Mouse (Mus musculus) heart, postnatal 0 days (tissue): ENCODE data around the gene Gtf2h5. TPM values are rescaled to one million over a fixed set of nuclear protein-coding genes. Genes with fewer than 3 reads are reported as not detected.

ENCODE experiments used
- ATAC-seq: fragments of 200-750 bp; cut with Nextera tagmentation; 2 replicates; pipeline ENCODE4 v1.8.0; 2017; ENCODE audit warnings: low read depth, moderate number of reproducible peaks, moderate library complexity; ENCODE audit not compliant: insufficient read depth
- DNase-seq: peaks from one replicate; pipeline ENCODE4 v3.0.0-alpha.2; 2016; ENCODE audit warnings: low spot score
- H3K27ac ChIP-seq: fragments of 300-500 bp; sonication (generic); 2 replicates; pipeline ENCODE4 v1.5.1; 2014; ENCODE audit warnings: low read depth, mild to moderate bottlenecking
- H3K27me3 ChIP-seq: fragments of 300-500 bp; sonication (generic); 2 replicates; pipeline ENCODE4 v1.6.1; 2014; ENCODE audit warnings: low read length, mixed read lengths; ENCODE audit not compliant: control insufficient read depth, insufficient read depth
- H3K36me3 ChIP-seq: fragments of 300-500 bp; sonication (generic); replicated peaks from 2 replicates; pipeline ENCODE4 v1.6.1; 2014; ENCODE audit warnings: low read length, mixed read lengths; ENCODE audit not compliant: control insufficient read depth, insufficient read depth
- H3K4me1 ChIP-seq: fragments of 300-500 bp; sonication (generic); 2 replicates; pipeline ENCODE4 v1.6.1; 2014; ENCODE audit warnings: antibody characterized with exemption; ENCODE audit not compliant: control insufficient read depth, insufficient read depth
- H3K4me2 ChIP-seq: fragments of 300-500 bp; sonication (generic); 2 replicates; pipeline ENCODE4 v1.6.1; 2014; ENCODE audit warnings: low read depth, mild to moderate bottlenecking, low read length, moderate library complexity
- H3K4me3 ChIP-seq: fragments of 300-500 bp; sonication (generic); 2 replicates; pipeline ENCODE4 v1.5.1; 2014; ENCODE audit warnings: low read depth, low read length
- H3K9ac ChIP-seq: fragments of 300-500 bp; sonication (generic); replicated peaks from 2 replicates; pipeline ENCODE4 v1.6.1; 2014; ENCODE audit warnings: low read depth, low read length, mixed read lengths
- H3K9me3 ChIP-seq: fragments of 300-500 bp; sonication (generic); replicated peaks from 2 replicates; pipeline ENCODE4 v1.6.1; 2016; ENCODE audit warnings: low read length; ENCODE audit not compliant: control insufficient read depth
- CTCF ChIP-seq: IDR thresholded peaks from 2 replicates; pipeline ENCODE4 v1.5.1; 2016; ENCODE audit warnings: antibody characterized with exemption, control low read depth, low read depth
- EP300 ChIP-seq: IDR thresholded peaks from 2 replicates; pipeline ENCODE4 v1.6.1; 2016; ENCODE audit warnings: antibody characterized with exemption, low read depth
- WGBS: fragments of 180-500 bp; shearing (Covaris S2); extraction: QIAGEN DNeasy Blood & Tissue Kit; methylation state at CpG from one replicate; pipeline ENCODE4 v1.1.7; 2014; 5-methylcytosine and 5-hydroxymethylcytosine counted together
- polyA plus RNA-seq: library from polyadenylated mRNA; unstranded; fragments of >200 nt; fragmentation: Nextera tagmentation; extraction: Ambion mirVana; gene quantifications from 2 replicates; pipeline ENCODE4 v1.2.1, GENCODE M21; 2015
- total RNA-seq: library from RNA; depleted of rRNA; stranded (reverse); fragments of >200 nt; gene quantifications from 2 replicates; pipeline ENCODE4 v1.2.3, GENCODE M21; 2014; ENCODE audit warnings: low replicate concordance

Gtf2h5 gene
- total and polyA plus RNA-seq, 2 experiments from 2014 or later: 43.4 to 169 TPM

- Histone ChIP-seq H3K27me3 (no peaks in the 10 kb centered on the region), H3K9ac (no peak overlapping the region), H3K27ac (no peak overlapping the region), H3K9me3 (no peaks in the 10 kb centered on the region), H3K36me3 (0 out of 2 replicates have a peak, but pooled peaks cover 5% of the 10 kb centered on the region), H3K4me3 (no peak overlapping the region), H3K4me1 (peaks cover 8% of the 10 kb centered on the region; the same call in 1 of the 2 replicates), H3K4me2 (no peak overlapping the region)
- no peak for ATAC-seq
- WGBS: 75% methylated on average over 3 of the region's 3 CpGs
- TF ChIP-seq EP300: no peak
- no peak for TF ChIP-seq CTCF
- DNase-seq: no peak
These were observed 31.4 kb downstream of the Gtf2h5 start for GRCm38 (mm10) chr17:6110956-6111355.

DNA sequence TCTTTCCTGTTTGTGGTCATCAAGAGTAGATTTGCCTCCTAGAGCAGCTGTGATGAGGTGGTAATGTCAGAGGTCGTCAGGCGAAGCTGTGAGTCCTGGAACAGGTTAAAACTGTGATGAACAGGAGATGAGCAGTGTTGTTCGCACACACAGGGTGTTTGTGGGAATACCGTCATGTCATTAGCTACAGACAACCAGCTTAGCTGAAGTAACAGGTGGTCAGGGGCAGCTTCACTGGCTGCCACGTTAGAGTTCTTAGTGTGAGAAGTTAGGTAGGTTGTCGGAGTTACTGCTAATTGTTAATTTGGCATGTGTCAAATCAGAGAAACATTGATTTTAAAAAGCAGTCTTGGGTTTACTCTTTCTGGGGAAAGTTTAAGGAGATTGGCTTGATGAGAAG, 34.1 kb downstream of the Gtf2h5 start:
- TF ChIP-seq CTCF (no peak), EP300 (no peak)

DNA sequence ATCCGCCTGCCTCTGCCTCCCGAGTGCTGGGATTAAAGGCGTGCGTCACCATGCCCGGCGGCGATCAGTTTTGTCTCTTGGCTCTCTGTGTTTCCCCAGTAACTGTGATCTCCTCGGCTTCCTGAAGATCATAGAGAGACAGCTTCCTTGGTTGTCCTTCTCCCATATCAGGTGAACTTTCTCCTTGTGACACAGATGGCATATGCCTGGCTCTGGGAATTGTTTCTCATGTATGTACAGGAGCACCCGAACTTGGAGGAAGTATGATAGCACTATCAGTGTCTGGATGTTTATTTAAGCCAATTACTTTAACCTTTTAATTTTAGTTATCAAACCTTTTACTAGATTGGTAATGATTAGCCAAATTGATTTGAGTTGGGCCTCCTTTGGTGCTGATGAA, 35.5 kb downstream of the Gtf2h5 start:
- H3K9me3 ChIP-seq: no peaks in the 10 kb centered on the region
- H3K27ac ChIP-seq: no peak overlapping the region
- H3K36me3 ChIP-seq: no peaks in the 10 kb centered on the region
- no peak overlapping the region for H3K4me2 ChIP-seq
- no peak for TF ChIP-seq EP300
- no peak for TF ChIP-seq CTCF
- no peak for DNase-seq
- H3K27me3 ChIP-seq: no peaks in the 10 kb centered on the region
- H3K4me3 ChIP-seq: no peak overlapping the region
- peaks cover 5% of the 10 kb centered on the region; the same call in 1 of the 2 replicates for H3K4me1 ChIP-seq
- no peak for ATAC-seq
- 86% methylated on average over 9 of the region's 9 CpGs for WGBS
- no peak overlapping the region for H3K9ac ChIP-seq

More for the DNA sequence above, 34.1 kb downstream of the Gtf2h5 start:
- no peaks in the 10 kb centered on the region for H3K27me3 ChIP-seq
- no peak overlapping the region for H3K4me2 ChIP-seq
- no peaks in the 10 kb centered on the region for H3K9me3 ChIP-seq
- H3K4me3 ChIP-seq: no peak overlapping the region
- no peak overlapping the region for H3K27ac ChIP-seq
- no peak for DNase-seq
- peaks cover 7% of the 10 kb centered on the region; the same call in 1 of the 2 replicates for H3K4me1 ChIP-seq
- no peak for ATAC-seq
- 83% methylated on average over 6 of the region's 6 CpGs for WGBS
- no peak overlapping the region for H3K9ac ChIP-seq
- 0 out of 2 replicates have a peak, but pooled peaks cover 5% of the 10 kb centered on the region for H3K36me3 ChIP-seq

GRCm38 (mm10) chr17:6117148-6117725, 37.7 kb downstream of the Gtf2h5 start:
- TF ChIP-seq CTCF: no peak
- TF ChIP-seq EP300: no peak
- Histone ChIP-seq H3K27me3 (no peaks in the 10 kb centered on the region), H3K4me2 (no peak overlapping the region), H3K9ac (no peak overlapping the region), H3K9me3 (no peaks in the 10 kb centered on the region), H3K4me3 (no peak overlapping the region), H3K4me1 (peaks cover 5% of the 10 kb centered on the region; the same call in 1 of the 2 replicates), H3K27ac (no peak overlapping the region), H3K36me3 (peaks cover 4% of the 10 kb centered on the region)
- WGBS: 59% methylated on average over 4 of the region's 4 CpGs
- no peak for DNase-seq
- ATAC-seq: no peak

DNA sequence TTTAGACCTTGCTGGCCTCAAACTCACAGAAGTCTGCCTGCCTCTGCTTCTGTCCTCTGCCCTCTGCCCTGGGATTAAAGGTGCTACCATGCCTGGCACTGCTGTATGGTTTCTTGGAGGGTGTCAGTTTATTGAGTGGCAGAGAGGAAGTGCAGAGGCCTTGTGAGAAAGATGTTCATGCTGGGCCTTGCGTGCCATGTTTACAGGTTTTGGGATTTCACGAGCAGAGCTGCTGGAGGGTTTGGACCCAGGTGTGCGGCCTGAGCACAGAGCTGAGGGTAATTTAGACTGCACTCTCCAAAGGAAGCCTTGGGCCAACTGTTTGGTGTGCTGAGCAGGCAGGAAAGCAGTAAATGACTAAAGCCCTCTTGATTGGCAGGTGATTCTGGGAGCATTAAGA, 38.3 kb downstream of the Gtf2h5 start:
- DNase-seq (no peak), ATAC-seq (no peak)
- Histone ChIP-seq H3K4me3 (no peak overlapping the region), H3K9me3 (no peaks in the 10 kb centered on the region), H3K4me2 (no peak overlapping the region), H3K27ac (no peak overlapping the region), H3K4me1 (peaks cover 5% of the 10 kb centered on the region; the same call in 1 of the 2 replicates), H3K36me3 (peaks cover 11% of the 10 kb centered on the region), H3K9ac (no peak overlapping the region), H3K27me3 (no peaks in the 10 kb centered on the region)
- no peak for TF ChIP-seq EP300
- TF ChIP-seq CTCF: no peak
- 91% methylated on average over 3 of the region's 3 CpGs for WGBS

DNA sequence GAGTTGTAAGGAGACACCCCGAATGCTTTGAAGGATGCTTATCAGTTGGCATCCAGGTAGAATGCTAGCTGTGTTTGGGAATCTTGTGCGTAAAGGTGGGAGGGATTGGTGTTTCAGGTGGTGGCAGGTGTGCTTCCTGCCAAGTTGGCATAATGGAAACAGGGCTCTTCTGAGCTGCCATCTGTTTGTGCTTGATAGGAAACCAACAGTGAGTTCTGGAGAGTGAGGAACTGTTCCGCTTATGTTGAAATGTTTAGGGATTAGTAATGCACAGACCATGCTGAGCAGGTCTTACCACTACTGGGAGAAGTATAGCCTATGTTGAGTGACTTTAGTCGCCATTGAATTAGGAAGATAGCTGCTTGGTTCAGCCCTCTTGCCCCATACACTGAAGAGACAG, 39.3 kb downstream of the Gtf2h5 start:
- Histone ChIP-seq H3K36me3 (peaks cover 11% of the 10 kb centered on the region), H3K27me3 (no peaks in the 10 kb centered on the region), H3K27ac (no peak overlapping the region), H3K9ac (no peak overlapping the region), H3K9me3 (no peaks in the 10 kb centered on the region), H3K4me2 (no peak overlapping the region), H3K4me3 (no peak overlapping the region), H3K4me1 (peaks cover 5% of the 10 kb centered on the region; the same call in 1 of the 2 replicates)
- TF ChIP-seq CTCF (no peak), EP300 (no peak)
- DNase-seq (no peak), ATAC-seq (no peak)
- 89% methylated on average over 4 of the region's 4 CpGs for WGBS
